In the genomic region with DNA sequence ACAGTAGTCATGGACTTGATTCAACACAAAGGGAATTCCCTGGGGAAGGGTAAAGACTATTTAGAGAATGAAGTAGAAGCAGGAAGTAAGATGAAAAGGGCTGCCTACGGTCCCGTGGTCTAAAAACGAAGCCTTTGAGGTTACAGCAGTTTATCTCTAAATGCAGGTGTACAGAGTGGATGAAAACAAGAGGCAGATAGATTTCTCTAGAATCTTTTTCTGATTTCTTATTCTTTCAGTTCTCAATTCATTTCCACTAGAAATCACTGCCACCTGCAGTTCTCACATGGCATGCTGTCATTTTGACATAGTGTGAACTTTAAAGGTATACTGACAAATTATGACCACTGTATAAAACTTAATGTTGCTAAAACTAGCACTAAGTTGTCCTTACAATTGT, we compare ENCODE assay signal across 21 mouse cellular contexts.
DNase-seq lines count a peak whose midpoint lies in the region; ATAC-seq and TF ChIP-seq lines count a peak whose summit lies in the region.
"Had no signal": no experiment of that assay in that cellular context is flagged by ENCODE, and none has a peak within 500 bp of the region (broad histone marks: within the 10 kb centered on the region; RNA-seq: fewer than 3 reads in every experiment).

No protein-coding gene starts in this region.

- H3K79me2 ChIP-seq in MEL (ENCODE audit: control insufficient read depth, insufficient read depth, low read length, poor library complexity) = no peaks in the 10 kb centered on the region

- no peak for TF ChIP-seq CTCF in MEL (IDR thresholded peaks at IDR 0.05 in 2 of 3, conservative IDR thresholded peaks at IDR 0.05 in 1 of 3; ENCODE audit: control insufficient read depth in 1 of 3, insufficient read depth in 1 of 3, low read depth in 2 of 3, low read length in 3 of 3, poor library complexity in 1 of 3, severe bottlenecking in 1 of 3)

- no peak overlapping the region for H3K4me3 ChIP-seq in MEL (ENCODE audit: control insufficient read depth in 1 of 2, insufficient read depth in 1 of 2, low read depth in 2 of 2, low read length in 2 of 2)
- H3K4me3 ChIP-seq in liver, embryonic 11.5 days (ENCODE audit: low read depth, low read length) = no peak overlapping the region
- no peak overlapping the region for H3K4me3 ChIP-seq in hindbrain, embryonic 12.5 days
- H3K4me3 ChIP-seq: gastrocnemius, adult 2 months; heart, embryonic 15.5 days had no signal

- H3K27ac ChIP-seq in MEL (ENCODE audit: control insufficient read depth, low read depth, low read length) = no peak overlapping the region
- H3K27ac ChIP-seq in liver, embryonic 11.5 days (ENCODE audit: low read depth, low read length) = no peak overlapping the region
- H3K27ac ChIP-seq in hindbrain, embryonic 12.5 days = no peak overlapping the region
- H3K27ac ChIP-seq: gastrocnemius, adult 2 months; heart, embryonic 15.5 days; hindbrain, embryonic 14.5 days had no signal

- no peak for TF ChIP-seq RAD21 in MEL (IDR thresholded peaks at IDR 0.05; ENCODE audit: low read depth, low read length)

- no peaks in the 10 kb centered on the region for H3K9me3 ChIP-seq in MEL (replicated peaks; ENCODE audit: insufficient read depth, low read length)
- no peaks in the 10 kb centered on the region for H3K9me3 ChIP-seq in liver, embryonic 11.5 days (ENCODE audit: control insufficient read depth, low read length)
- H3K9me3 ChIP-seq in hindbrain, embryonic 12.5 days (replicated peaks) = no peaks in the 10 kb centered on the region
- H3K9me3 ChIP-seq: heart, embryonic 15.5 days had no signal

- no peaks in the 10 kb centered on the region for H3K27me3 ChIP-seq in MEL (ENCODE audit: control insufficient read depth in 1 of 2, insufficient read depth in 2 of 2, low read length in 2 of 2)
- no peaks in the 10 kb centered on the region for H3K27me3 ChIP-seq in splenic B cell, adult 2 months (ENCODE audit: control insufficient read depth, insufficient read depth, low read length, poor library complexity, severe bottlenecking)
- H3K27me3 ChIP-seq in liver, embryonic 11.5 days (replicated peaks; ENCODE audit: control insufficient read depth, insufficient read depth, low read length) = no peaks in the 10 kb centered on the region
- H3K27me3 ChIP-seq in hindbrain, embryonic 12.5 days = no peaks in the 10 kb centered on the region
- H3K27me3 ChIP-seq: heart, embryonic 15.5 days had no signal

- H3K9ac ChIP-seq in MEL (ENCODE audit: control insufficient read depth, low read depth, low read length, poor library complexity, severe bottlenecking) = no peak overlapping the region
- H3K9ac ChIP-seq in liver, embryonic 11.5 days (ENCODE audit: low read depth, low read length) = no peak overlapping the region
- H3K9ac ChIP-seq in hindbrain, embryonic 12.5 days = no peak overlapping the region
- H3K9ac ChIP-seq: heart, embryonic 15.5 days; hindbrain, embryonic 14.5 days had no signal

- H3K4me1 ChIP-seq in MEL (ENCODE audit: control insufficient read depth in 1 of 2, insufficient read depth in 2 of 2, low read length in 2 of 2) = peaks cover 6 to 7% of the 10 kb centered on the region in 2 experiments
- no peaks in the 10 kb centered on the region for H3K4me1 ChIP-seq in liver, embryonic 11.5 days (replicated peaks; ENCODE audit: control insufficient read depth, insufficient read depth, low read length)
- H3K4me1 ChIP-seq in hindbrain, embryonic 12.5 days = no peaks in the 10 kb centered on the region

- peak in 1 of 2 experiments; percentile 57; a peak in 2 of 4 replicates for TF ChIP-seq EP300 in MEL (IDR thresholded peaks at IDR 0.05; ENCODE audit: low read depth in 1 of 2, low read length in 2 of 2)

- peak; percentile 48 for DNase-seq in thymus, postnatal 0 days (ENCODE audit: low spot score)
- DNase-seq in thymus, postnatal 25 days = no peak
- peak; percentile 9 for DNase-seq in CD4-positive helper T cell, adult 2 months (ENCODE audit: low read depth, low spot score)
- peak; percentile 36 for DNase-seq in MEL (ENCODE audit: low read depth, low spot score)
- peak; percentile 28 for DNase-seq in splenic B cell, adult 2 months (ENCODE audit: low read depth, low spot score)
- no peak for DNase-seq in right cerebral cortex, adult 18-20 months
- no peak for DNase-seq in liver, embryonic 11.5 days (ENCODE audit: low spot score)
- DNase-seq: adrenal gland, adult 2 months; adrenal gland, postnatal 25 days; cerebellum, adult 18-20 months; cerebellum, adult 9-11 months; cerebellum, postnatal 36 days; gastrocnemius, adult 2 months; gastrocnemius, postnatal 25 days; heart, adult 18-20 months; heart, postnatal 14 days had no signal

- peaks cover 4 to 17% of the 10 kb centered on the region in 2 experiments for H3K36me3 ChIP-seq in MEL (ENCODE audit: control insufficient read depth in 1 of 2, insufficient read depth in 2 of 2, low read length in 2 of 2)
- H3K36me3 ChIP-seq in splenic B cell, adult 2 months (ENCODE audit: control insufficient read depth, insufficient read depth, low read length, poor library complexity, severe bottlenecking) = peaks cover 3% of the 10 kb centered on the region
- no peaks in the 10 kb centered on the region; the same call in 1 of the 2 replicates for H3K36me3 ChIP-seq in liver, embryonic 11.5 days (ENCODE audit: control insufficient read depth, insufficient read depth, low read length)
- peaks cover 3% of the 10 kb centered on the region; the same call in 1 of the 2 replicates for H3K36me3 ChIP-seq in hindbrain, embryonic 12.5 days

- no peak for TF ChIP-seq POLR2A in MEL (IDR thresholded peaks at IDR 0.05; ENCODE audit: control insufficient read depth in 1 of 2, insufficient read depth in 1 of 2, low read depth in 1 of 2, low read length in 2 of 2, poor library complexity in 1 of 2)

- no peak overlapping the region for H3K4me2 ChIP-seq in liver, embryonic 11.5 days
- H3K4me2 ChIP-seq in hindbrain, embryonic 12.5 days (replicated peaks) = no peak overlapping the region
- H3K4me2 ChIP-seq: heart, embryonic 11.5 days; heart, embryonic 15.5 days; hindbrain, embryonic 14.5 days had no signal

- ATAC-seq in liver, embryonic 11.5 days (replicated peaks; ENCODE audit: low FRiP score) = no peak
- no peak for ATAC-seq in hindbrain, embryonic 12.5 days (ENCODE audit: low FRiP score)
- ATAC-seq: forebrain, embryonic 14.5 days had no signal

- 29% methylated on average over 3 of the region's 3 CpGs for WGBS in liver, embryonic 11.5 days
- WGBS in hindbrain, embryonic 12.5 days = 79% methylated on average over 3 of the region's 3 CpGs

TF ChIP-seq in MEL, 35 proteins besides CTCF, POLR2A, EP300 and RAD21 (continues in another document):
- TF ChIP-seq GATA1 (IDR thresholded peaks at IDR 0.05; ENCODE audit: low read depth, low read length) = no peak
- TF ChIP-seq SIN3A (IDR thresholded peaks at IDR 0.05; ENCODE audit: low read length) = no peak
- peak; percentile 92 for TF ChIP-seq RCOR1 (IDR thresholded peaks at IDR 0.05; ENCODE audit: low read depth, low read length)
- no peak for TF ChIP-seq ZKSCAN1 (IDR thresholded peaks at IDR 0.05; ENCODE audit: low read depth, low read length)
- no peak for TF ChIP-seq KAT2A (conservative IDR thresholded peaks at IDR 0.05; ENCODE audit: low read depth, low read length)
- TF ChIP-seq GABPA (IDR thresholded peaks at IDR 0.05; ENCODE audit: low read depth, low read length) = no peak
- no peak for TF ChIP-seq USF1 (IDR thresholded peaks at IDR 0.05; ENCODE audit: low read depth, low read length)
- no peak for TF ChIP-seq HCFC1 (IDR thresholded peaks at IDR 0.05; ENCODE audit: low read depth, low read length)
- no peak for TF ChIP-seq CHD2 (IDR thresholded peaks at IDR 0.05; ENCODE audit: low read length)
- no peak for TF ChIP-seq UBTF (IDR thresholded peaks at IDR 0.05; ENCODE audit: borderline replicate concordance, insufficient read depth, low read depth, low read length)
- TF ChIP-seq NRF1 (IDR thresholded peaks at IDR 0.05; ENCODE audit: insufficient read depth, low read depth, low read length, poor library complexity, severe bottlenecking) = no peak
- TF ChIP-seq JUND (IDR thresholded peaks at IDR 0.05; ENCODE audit: low read depth, low read length) = no peak
- 0 out of 2 replicates have a peak, but pooled peaks have one; percentile 24 for TF ChIP-seq ETS1 (IDR thresholded peaks at IDR 0.05; ENCODE audit: low read depth, low read length)
- TF ChIP-seq MAZ (IDR thresholded peaks at IDR 0.05; ENCODE audit: low read depth, low read length) = no peak
- TF ChIP-seq BHLHE40 (IDR thresholded peaks at IDR 0.05; ENCODE audit: borderline replicate concordance, low read depth, low read length) = no peak
- TF ChIP-seq POLR2AphosphoS5 (IDR thresholded peaks at IDR 0.05; ENCODE audit: borderline replicate concordance, low read depth, low read length) = no peak
- no peak for TF ChIP-seq MEF2A (IDR thresholded peaks at IDR 0.05; ENCODE audit: extremely low read depth, insufficient replicate concordance, low read depth, low read length, poor library complexity, severe bottlenecking)
- TF ChIP-seq MXI1 (IDR thresholded peaks at IDR 0.05; ENCODE audit: low read depth, low read length) = peak; percentile 59; the same call in 1 of the 2 replicates
- TF ChIP-seq TBP (IDR thresholded peaks at IDR 0.05; ENCODE audit: low read depth, low read length) = no peak
- TF ChIP-seq TAL1 (IDR thresholded peaks at IDR 0.05; ENCODE audit: low read length) = peak; percentile 33; the same call in 1 of the 2 replicates
- TF ChIP-seq NELFE (IDR thresholded peaks at IDR 0.05; ENCODE audit: low read depth, low read length) = no peak
- TF ChIP-seq ZC3H11A (IDR thresholded peaks at IDR 0.05; ENCODE audit: low read depth, low read length) = no peak
- no peak for TF ChIP-seq MYC (IDR thresholded peaks at IDR 0.05; ENCODE audit: low read depth, low read length)
- no peak for TF ChIP-seq SMC3 (IDR thresholded peaks at IDR 0.05; ENCODE audit: low read depth, low read length)
- TF ChIP-seq TCF12 (IDR thresholded peaks at IDR 0.05; ENCODE audit: low read depth, low read length) = peak; percentile 62
- TF ChIP-seq CHD1 (IDR thresholded peaks at IDR 0.05; ENCODE audit: low read depth, low read length) = no peak
- TF ChIP-seq ZNF384 (IDR thresholded peaks at IDR 0.05; ENCODE audit: low read depth, low read length) = no peak
- TF ChIP-seq ELF1 (IDR thresholded peaks at IDR 0.05; ENCODE audit: low read depth, low read length) = no peak
- no peak for TF ChIP-seq MAFK (IDR thresholded peaks at IDR 0.05; ENCODE audit: borderline replicate concordance, low read depth, low read length)
- TF ChIP-seq MAX (IDR thresholded peaks at IDR 0.05; ENCODE audit: low read length) = no peak
- no peak for TF ChIP-seq USF2 (IDR thresholded peaks at IDR 0.05; ENCODE audit: borderline replicate concordance in 1 of 2, insufficient read depth in 1 of 2, low read depth in 1 of 2, low read length in 2 of 2)
- no peak for TF ChIP-seq POLR2AphosphoS2 (IDR thresholded peaks at IDR 0.05; ENCODE audit: low read length)
- TF ChIP-seq E2F4 (IDR thresholded peaks at IDR 0.05; ENCODE audit: borderline replicate concordance, low read depth, low read length) = no peak
- TF ChIP-seq MYB (IDR thresholded peaks at IDR 0.05; ENCODE audit: low read depth, low read length) = no peak

Comparison
In these comparisons a context has a peak if more than half of its experiments do, and no peak if none do; other contexts are left out.
1. DNase-seq: peak in thymus, postnatal 0 days (single experiment), CD4-positive helper T cell, adult 2 months (single experiment), MEL (single experiment) and splenic B cell, adult 2 months (single experiment); none in thymus, postnatal 25 days (single experiment), right cerebral cortex, adult 18-20 months (single experiment) and liver, embryonic 11.5 days (single experiment).